Mouse (Mus musculus): ENCODE measurements at regions not wholly inside any gene's neighbourhood (a gene's known extent, or its start where the extent isn't known, plus 50 kb on each side); places are given as distances from the start of the nearest gene placed in this dataset.

DNA sequence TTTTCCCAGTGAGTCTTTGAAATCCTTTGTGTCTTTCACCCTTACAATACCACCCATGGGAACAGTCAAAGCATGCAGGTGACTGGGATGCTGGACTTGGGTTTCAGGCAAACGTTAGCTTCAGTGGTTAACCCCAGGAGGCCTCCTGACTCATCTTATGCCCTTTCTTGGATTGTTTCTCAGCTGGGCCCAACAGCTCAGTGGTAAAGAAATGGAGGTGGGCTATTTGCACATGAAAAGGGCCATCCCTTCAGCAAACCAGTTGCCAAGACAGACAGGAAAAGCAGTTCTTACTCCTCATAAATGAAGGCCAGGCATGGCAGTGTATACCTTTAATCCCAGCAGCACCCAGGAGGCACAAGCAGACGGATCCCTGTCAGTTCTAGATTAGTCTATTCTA, 77.4 kb upstream of the Epcam start:
- TF ChIP-seq CTCF (IDR thresholded peaks at IDR 0.05; ENCODE audit: control insufficient read depth, insufficient read depth, low read length) (no peak), POLR2A (IDR thresholded peaks at IDR 0.05; ENCODE audit: borderline replicate concordance, control insufficient read depth, low read depth, low read length) (no peak)
